Mouse (Mus musculus) left cerebral cortex, adult 11 months (tissue): Measurements from ENCODE around the gene Bach2.

Source experiments
- DNase-seq: peaks from one replicate; pipeline ENCODE4 v3.0.0; 2022; ENCODE audit warnings: low spot score

Gene Bach2

DNA sequence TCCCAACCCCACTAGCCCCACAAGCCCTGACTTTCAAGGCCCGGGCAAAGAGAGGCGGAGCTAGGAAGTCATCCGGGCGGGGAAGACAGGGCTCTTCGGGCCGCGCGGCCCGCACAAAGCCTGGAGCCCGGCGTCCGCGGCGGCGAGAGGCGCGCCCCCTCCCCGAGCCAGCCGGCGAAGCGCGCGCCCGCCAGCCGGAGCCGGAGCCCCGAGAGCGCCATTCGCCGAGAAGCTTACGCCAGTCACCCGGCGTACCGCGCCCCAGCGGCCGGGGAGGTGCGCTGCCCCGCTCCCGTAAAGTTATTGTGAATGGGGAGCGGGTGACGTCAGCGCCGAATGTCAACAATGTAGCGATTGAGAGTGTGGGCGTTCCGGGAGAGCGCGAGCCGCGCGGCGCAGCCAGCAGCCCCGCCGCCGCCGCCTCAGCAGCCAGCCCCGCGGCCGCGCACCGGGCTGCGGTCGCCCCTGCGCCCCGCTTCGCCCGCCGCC, at the start of gene Bach2:
TSS of gene Bach2 (plus strand) at position 439 of the 489 bp plus-strand sequence.
- DNase-seq: peak; percentile 89

DNA sequence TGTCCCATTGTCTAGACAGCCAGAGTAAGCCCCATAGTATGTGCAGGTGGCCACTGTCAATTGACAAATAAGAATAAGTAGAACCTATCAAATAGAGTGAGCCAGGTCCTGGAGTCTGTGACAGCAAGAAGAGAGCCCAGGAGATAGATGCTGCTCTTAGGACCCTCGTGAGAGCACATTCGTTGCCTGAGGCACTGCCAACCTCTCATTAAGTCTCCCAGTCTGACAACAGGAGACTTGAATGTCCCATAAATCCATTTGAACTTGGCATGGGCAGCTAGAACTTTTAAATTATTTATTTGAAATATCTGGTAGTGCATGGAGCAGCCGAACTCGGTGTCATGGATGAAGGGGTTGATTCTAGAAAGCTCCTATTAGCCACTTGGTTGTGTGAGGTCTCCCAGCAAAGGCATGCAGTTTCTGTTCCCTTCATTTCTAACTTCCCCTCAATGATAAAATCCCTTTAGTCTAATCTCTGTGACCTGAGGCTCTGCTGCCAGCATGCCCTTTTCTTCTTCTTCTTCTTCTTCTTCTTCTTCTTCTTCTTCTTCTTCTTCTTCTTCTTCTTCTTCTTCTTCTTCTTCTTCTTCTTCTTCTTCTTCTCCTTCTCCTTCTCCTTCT, 49.1 kb upstream of the Bach2 start:
- DNase-seq: no peak

DNA sequence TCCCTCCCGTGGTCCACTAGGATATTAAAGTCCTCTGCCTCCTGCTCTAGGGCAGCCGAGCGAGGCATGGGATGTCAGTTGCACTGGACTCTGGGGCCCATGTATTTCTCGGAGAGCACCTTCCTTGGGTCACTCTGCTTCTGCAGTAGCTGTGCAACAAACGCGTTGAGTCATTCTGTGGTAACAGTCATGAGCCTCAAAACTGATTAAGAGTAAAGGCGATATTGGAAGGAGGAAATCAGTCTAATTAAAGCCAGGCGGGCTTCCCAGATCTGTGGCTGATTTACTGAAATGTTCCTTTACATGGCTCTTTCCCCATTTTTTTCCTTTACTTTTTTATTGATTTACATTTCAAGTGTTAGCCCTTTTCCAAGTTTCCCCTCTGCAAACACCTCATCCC, 48.1 kb upstream of the Bach2 start:
- DNase-seq: no peak

DNA sequence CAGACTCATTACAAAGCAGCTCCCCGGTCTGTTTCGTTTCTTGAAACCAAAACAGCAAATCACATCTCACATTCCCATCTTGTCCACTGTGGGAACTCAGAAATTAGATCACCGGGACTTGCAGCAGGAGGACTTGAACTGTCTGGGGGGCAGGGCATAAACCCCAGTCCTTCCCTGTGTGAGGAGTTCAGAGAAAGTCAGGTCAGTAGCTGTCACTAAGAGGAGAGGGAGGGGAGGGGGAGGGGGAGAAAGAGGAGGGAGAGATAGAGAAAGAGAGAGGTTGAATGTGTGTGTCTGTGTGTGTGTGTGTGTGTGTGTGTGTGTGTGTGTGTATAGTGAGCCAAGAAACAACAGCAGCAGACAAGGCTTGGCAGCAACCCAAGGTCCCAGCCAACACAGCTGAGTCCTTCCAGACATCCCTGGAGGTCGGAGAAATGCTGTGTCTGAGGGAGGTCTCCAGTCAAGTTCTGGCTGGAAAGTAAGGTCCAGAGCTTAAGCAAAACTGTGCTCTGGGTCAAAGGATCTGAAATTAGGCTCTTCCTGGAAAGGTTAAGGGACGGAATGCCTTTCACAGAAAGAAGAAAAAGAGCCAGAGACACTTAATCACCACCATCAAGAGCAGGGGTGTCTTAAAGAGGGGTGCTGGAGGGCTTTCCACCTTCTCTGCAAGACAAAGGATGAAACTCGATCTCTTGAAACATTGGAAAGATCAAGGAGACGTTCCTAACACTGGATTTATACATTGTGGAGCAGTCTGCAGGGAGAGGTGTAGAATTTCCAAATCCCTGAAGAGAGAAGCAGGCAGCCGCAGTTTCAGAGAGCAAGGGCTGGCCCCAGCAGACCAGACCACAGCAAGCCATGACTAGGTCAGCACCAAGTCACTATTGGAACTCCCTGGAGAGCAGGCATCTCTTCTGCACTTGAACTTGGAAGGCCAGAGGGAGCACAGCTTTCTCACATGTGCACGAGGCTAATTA, 42.4 kb upstream of the Bach2 start:
- no peak for DNase-seq

DNA sequence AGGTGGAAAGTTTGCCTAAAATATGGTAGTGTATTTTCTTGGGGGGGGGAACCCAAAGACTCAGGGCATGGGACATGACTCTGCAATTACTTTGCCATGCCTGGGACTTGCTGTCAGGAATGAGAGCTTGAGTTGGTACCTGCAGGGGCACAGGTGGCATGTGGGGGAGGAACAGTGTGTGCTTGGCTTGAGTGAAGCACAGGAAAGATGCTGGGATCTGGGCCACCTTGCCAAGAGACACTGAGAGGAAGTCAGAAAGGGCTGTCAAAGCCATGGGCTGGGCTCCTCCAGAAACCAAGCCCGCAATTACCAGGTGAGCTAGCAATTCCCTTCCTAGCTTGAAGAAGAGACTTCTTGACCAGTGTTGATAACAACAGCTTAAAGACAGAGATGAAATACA, 40.6 kb upstream of the Bach2 start:
- DNase-seq: no peak

DNA sequence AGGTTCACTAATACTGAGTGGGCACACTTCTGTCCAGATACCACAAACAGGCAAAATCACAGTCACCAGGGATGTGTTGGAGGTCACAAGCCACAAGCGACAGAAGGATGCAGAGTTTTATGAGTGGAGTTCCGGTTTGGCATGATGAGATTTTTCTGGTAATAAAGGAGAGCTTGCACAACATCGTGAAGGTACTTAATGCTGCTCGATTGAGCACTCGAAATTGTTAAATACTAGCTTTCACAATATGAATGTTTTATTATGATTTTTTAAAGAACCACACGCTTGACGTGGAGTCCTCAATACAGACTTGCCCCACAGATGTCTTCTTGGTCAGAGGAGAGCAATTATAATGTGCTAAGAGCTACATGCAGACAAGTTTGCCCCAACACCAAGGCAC, 40.0 kb upstream of the Bach2 start:
- DNase-seq: no peak

DNA sequence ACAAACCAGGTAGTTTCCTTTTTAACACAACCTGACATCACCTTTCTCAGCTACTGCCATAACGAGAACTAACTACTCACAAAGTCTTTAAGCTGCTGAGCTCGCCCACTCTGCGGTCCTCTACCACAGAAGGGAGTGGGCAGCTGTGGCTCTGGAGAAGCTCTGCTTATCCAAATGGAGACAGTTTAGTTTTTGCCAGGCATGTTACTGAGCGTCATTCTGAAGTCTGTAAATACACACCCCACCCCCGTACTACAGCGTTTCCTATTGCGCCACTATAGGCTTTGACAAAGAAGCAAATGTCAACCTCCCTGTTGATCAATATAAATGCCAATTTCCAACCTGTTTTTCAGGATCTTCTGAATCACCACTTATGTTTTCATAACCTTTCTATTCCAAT, 39.4 kb upstream of the Bach2 start:
- DNase-seq: no peak

DNA sequence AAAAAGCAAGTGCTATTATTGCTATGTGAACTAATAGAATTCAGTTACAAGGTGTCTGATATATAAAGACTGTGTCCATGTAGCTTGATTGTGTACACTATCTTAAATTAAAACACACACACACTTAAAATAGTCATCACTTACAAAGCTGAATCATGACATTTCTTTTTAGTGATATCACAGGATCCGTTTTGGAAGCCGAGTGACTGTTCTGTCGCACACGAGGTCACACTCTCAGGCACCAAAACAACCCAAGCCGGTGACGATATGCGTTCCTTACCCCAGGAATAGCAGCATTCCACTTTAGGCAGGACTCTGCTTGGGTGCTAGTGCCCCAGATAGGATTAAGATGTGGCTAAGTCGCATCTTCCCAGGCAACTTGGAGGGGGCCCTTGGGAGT, 37.5 kb upstream of the Bach2 start:
- DNase-seq: no peak

DNA sequence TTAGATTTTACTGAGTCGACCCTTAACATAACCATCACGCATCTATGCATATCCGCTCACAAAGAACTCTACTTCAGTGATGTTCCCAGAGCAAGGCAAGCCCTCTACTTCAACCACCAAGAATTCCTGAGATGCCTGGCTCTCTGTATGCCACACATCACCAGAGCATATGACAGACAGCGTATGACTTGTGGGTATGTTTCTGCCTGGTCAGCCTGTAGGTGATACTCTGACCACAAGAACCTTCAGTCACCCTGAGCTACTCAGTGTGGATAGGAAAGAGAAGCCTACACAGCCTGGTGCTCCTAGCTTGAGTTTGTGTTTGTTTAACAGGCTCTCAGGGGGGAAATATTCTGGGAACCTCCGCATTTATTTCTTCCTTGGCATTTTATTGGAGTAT, 36.2 kb upstream of the Bach2 start:
- DNase-seq: no peak

DNA sequence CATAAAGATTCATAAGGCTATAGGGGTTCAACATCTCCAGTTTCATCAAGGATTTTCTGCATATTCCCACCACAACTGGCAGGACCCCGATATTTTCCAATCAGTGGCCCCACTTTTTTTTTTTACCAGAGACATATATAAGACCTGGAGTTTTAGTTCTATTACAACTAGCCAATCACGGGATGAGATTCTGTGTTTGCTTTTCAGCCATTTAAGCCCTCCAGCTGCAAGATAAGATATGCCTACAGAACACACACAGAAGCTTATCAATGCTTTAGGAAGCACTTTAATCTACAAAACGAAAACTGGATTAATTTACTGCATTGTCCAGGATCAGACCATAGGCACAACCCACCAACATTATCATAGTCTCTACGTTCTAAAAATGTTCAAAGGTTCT, 33.8 kb upstream of the Bach2 start:
- DNase-seq: no peak

DNA sequence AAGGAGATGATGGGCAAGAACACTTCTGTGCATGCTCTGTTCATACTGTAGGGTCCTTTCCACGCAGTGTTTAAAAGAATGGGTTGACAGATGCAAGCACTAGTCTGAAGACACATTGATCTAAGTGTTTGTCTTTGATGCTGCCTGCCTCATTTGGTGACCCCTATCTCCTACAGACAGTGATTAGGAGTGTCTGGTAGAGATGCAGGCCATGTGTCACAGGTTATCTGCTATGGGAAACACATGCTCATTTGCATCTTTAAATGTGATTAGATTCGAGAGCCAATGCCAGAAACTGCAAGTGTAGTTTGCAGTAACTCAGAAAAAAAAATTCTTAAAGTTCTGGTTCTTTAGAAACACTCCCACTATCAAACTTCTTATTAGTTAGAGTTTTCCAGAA, 32.8 kb upstream of the Bach2 start:
- no peak for DNase-seq

DNA sequence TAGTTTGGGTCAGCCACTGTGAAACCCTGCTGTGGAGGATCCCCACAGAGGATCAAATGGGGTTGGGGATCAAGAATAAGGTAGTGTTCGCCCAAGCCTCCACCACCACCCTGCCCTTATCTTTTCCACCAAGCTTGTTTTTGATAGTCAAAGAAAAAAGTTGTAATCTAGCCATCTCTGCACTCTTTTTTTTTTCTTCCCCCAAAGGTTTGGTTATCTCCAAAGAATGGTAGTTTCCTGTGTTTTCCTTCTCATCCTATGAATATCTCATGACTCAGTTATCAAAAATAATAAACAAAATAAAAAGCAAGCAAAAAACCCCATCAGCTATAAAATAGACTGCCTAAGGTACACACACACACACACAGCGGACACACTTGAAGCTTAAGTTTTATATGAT, 28.6 kb upstream of the Bach2 start:
- no peak for DNase-seq

DNA sequence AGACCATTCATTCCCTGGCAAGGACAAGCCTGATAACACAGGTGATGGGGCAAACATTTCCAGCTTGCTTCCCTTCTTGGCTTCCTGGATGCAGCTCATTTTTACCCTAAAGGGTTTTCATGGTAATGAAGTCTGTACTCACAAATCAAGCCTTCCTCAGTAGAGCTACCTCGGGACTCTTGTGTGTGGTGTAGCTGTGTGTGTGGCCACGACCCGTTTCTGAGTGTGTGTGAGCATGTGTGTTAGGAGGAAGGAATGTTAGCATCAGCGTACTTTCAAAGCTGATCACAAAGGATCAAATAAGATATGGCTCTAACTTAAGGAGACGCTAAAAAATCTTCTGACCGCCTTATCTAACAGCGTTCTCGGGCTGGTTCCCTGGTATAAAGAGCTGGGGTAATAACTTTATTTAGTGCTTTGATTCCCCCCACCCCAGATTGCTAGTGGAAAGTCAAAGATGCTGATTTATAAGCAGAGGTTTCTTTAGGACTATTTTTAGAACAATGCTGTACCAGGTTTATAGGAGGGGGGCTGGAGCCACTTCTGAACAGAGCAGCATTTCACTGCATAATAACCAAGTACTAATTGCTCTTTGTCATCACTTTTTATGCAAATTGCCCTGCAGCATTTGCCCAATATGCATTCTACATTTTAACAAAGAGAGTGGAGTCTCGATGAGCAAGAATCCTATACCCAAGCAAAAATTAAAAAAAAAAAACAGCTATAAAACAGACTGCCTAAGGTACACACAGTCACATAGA, 28.0 kb upstream of the Bach2 start:
- no peak for DNase-seq

DNA sequence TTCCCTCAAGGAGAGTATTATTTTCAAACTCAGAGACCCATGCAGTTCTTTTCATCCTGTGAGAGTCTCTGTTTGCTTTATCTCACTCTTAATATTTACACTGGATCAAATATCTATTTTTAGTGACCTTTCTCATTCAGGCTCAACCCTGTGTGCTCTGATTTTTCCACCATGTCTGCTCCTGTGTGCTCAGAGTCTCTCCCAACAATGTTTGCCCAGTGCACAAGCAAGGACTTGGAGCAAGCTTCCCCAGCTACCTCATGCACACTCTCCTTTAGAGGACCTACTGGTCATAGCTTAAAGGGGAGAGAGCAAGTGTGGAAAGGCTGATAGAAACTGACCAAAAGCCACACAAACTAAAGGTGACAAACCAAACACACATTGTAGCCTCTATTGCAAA, 26.0 kb upstream of the Bach2 start:
- DNase-seq: no peak

DNA sequence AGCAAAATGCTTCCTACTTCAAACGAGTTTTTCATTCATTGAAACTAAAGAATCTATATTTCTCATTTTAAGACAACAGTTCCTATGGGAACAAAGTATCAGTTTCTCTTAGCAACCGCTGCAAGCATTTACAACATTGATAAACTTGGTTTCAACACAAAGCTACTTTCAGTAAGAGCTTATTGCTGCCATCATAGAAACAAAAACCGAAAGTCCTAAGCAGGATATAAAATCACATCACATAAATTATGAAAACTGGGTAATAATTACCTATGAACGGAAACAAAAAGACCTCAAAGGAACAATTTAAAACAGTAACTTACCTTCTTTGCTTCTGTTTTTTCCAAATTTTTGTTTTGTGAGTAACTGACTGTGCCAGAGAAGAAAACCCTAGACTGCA, 22.1 kb upstream of the Bach2 start:
- DNase-seq: no peak

DNA sequence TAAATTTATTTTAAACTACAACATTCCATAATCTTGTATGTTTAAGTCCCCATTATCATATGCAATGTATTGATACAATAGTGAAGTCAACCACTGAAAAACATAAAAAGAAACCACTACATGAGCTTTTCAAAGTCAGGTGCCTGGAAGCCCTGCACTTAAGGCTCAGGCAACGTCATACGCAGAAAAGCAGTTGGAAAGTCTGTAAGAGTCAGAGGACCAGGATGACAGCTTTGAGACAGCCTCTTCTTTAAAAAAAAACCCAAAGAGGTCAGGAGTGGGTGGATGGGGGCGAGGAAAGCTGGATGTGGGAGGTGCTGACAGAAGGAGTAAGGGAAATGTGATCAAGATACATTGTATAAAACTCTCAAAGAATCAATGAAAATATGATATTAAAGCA, 21.6 kb upstream of the Bach2 start:
- no peak for DNase-seq

DNA sequence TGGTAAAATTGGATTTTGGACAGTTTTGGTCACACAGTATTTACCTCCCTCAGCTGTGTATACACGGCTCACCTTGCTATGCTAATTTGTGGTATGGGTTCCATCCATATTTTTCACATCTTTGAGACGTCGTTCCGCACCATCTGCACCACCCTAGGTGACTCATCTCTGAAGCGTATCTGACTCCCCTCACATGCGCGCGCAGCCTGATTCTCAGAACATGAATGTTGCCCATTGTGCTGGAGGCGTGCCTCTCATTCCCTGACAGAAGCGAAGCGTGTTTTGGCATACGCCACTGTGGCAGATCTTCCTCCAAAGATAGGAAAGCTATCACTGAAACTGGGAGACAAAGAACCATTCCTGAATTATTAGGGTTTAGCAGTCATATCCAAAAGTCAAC, 21.0 kb upstream of the Bach2 start:
- DNase-seq: peak; percentile 40

DNA sequence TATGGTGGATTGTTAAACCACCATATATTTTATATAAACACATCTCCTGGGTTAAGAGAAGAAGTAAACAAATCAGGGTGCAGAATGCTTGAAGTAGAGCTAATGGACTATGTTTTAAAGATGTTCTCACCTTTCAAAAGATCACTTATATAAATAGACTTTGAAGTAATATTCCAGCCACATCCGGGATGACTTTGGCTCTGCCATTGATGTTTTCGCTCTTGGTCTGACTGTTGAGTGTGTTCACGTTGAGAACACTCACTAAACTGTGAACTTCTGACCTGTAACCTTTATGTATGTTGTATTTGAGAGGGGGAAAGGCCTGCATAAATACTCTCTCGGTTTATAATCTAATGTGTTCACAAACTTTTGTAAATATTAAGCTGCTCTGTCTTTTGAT, 20.2 kb upstream of the Bach2 start:
- no peak for DNase-seq

DNA sequence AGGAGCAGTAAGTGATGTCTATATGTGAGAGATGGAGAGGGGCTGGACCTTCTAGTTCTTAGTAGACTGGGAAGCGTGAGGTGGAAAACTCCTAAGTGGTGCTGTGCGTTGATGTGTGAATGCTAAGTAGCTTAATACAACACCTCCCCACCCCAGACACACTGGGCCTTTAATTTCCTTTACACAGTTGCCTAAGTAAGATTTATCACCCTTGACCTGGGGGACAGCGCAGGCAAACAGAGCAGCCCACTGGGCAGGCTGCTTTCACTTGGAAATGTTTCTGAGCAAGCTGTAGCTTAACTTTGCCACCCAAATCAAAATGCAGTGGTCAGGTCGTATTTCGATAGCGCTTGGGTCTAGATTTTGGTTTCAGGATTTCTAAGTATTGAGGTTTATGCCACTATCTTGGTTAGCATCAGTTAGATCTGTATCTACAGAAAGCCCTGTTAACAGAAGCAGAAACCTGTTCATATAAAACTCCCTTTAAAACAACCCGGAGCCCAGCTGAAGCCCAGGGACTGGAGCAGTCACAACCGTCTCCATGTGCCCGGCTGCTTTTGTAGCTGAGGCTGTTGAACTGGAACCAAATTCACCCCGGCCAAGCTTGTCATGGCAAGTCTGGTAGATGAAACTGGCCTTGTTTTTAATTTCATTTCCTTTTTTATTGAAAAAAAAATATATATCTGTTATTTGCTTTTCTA, 19.0 kb upstream of the Bach2 start:
- no peak for DNase-seq

DNA sequence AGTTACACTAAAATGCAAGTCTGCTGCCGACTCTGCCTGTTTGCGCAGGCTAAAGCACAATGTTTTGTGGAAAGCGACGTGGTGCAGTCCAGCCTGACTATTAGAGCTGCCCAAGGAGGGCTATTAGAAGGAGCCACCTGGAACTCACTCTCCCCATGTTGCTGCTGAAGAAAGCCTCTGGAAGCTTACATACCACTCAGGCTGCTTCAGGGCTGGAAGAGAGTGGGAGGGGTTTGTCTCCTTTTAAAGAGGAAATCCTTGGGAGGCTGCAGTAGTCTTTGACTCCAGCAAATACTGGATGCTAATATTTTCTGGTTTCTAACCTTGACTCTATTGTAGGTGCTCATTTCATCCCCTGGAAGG, 18.5 kb upstream of the Bach2 start:
- DNase-seq: no peak

DNA sequence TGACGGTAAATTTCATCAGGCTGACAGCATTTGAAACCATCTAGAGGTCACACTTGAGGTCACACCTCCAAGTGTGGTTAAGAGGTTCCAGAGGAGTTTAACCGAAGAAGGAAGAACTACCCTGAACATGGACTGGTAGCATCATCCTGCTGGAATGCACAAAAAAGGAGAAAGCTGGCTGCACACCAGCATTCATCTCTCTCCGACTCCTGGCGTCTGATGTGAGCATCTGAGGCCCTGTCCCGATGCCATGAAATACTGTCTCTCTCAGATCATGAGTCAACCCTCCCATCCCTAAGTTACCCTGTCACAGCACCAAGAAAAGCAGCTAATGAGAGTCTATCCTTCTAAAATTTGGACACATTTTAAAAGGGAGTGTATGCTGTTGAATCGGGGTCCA, 17.6 kb upstream of the Bach2 start:
- DNase-seq: no peak

DNA sequence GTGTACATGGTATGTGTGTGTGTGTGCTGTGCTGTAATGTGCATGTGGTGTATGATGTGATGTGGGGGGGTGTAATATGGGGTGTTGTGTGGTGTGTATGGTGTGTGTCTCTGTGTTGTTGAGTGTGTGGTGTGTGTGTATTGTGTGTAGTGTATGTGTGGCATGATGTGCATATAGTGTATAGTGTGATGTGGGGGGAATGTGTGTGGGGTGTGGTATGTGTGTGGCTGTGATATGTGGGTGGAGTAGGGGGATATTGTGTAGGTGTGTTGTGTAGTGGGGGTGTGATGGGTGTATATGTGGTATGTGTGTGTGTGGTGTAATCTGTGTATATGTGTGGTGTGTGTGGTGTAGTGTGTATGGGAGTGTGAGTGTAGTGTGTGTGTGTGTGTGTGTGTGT, 15.0 kb upstream of the Bach2 start:
- DNase-seq: no peak
